Mouse (Mus musculus): ENCODE measurements around the gene Egr2. TPM values are rescaled to one million over a fixed set of nuclear protein-coding genes. Genes with fewer than 3 reads are reported as not detected.

Egr2 gene
- 12.8 and 13.1 TPM in 2 replicates for polyA plus RNA-seq (2012; rRNA removed)

- Histone ChIP-seq H3K4me1 (ENCODE audit: control insufficient read depth, insufficient read depth, low read length) (peaks cover 14% of the 10 kb centered on the region; the same call in 1 of the 2 replicates), H3K4me3 (replicated peaks; ENCODE audit: extremely low read depth, low read depth, low read length) (peak within 1 kb of the TSS; percentile 50)
- peak; percentile 20 for DNase-seq
- TF ChIP-seq POLR2A (IDR thresholded peaks at IDR 0.05; ENCODE audit: borderline replicate concordance, extremely low read depth, low read depth, low read length) (no peak), CTCF (IDR thresholded peaks at IDR 0.05; ENCODE audit: insufficient read depth, low read length) (no peak)
- under 1% methylated on average over 37 of the region's 37 CpGs for WGBS
These were observed at the start of gene Egr2 for GRCm38 (mm10) chr10:67535256-67535655. TSS of gene Egr2 (plus strand) at chr10:67535475.

DNA sequence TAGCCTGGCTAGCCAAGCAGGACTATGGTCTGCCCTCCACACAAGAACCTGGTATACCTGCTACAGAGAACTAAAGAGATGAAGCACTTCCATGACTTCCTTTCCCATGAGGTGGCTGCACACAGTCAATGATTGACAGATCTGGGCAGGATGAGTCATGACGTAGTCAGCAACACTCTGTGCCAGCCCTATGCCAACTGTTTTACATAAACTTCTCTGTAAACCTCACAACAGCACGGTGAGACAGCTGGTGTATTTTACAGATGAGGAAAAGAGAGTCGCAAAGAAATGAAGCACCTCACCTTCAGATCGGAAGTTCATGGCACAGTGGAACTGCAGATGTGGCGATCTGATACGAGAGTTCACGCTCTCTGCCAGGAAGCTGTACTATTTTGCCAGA lies 47.8 kb upstream of the Egr2 start:
- TF ChIP-seq CTCF (IDR thresholded peaks at IDR 0.05; ENCODE audit: insufficient read depth, low read length): no peak
- TF ChIP-seq POLR2A (IDR thresholded peaks at IDR 0.05; ENCODE audit: borderline replicate concordance, extremely low read depth, low read depth, low read length): no peak
- no peak for DNase-seq
- no peaks in the 10 kb centered on the region for H3K4me1 ChIP-seq (ENCODE audit: control insufficient read depth, insufficient read depth, low read length)
- 77% methylated on average over 7 of the region's 7 CpGs for whole genome bisulfite sequencing
- no peak overlapping the region for H3K4me3 ChIP-seq (replicated peaks; ENCODE audit: extremely low read depth, low read depth, low read length)

DNA sequence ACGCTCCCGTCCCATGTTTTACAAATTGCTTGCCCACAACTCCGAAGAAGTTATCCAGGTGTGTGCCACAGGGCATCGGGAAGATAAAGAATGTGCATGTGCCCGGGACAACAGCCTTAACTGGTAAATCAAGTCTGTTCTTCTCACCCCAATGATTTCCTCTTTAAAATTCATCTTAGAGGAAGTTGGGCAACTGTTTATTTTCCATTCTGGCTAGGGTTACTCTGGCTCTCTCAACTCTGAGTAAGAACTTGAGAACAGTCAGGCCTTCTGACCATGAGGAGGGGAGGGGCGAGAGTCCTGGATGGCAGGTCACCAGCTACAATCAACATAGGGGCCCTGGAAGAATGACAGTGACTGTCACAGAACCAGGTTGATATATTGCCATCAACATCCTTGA lies 45.4 kb upstream of the Egr2 start:
- DNase-seq: no peak
- Histone ChIP-seq H3K4me1 (ENCODE audit: control insufficient read depth, insufficient read depth, low read length) (no peaks in the 10 kb centered on the region), H3K4me3 (replicated peaks; ENCODE audit: extremely low read depth, low read depth, low read length) (no peak overlapping the region)
- TF ChIP-seq CTCF (IDR thresholded peaks at IDR 0.05; ENCODE audit: insufficient read depth, low read length) (no peak), POLR2A (IDR thresholded peaks at IDR 0.05; ENCODE audit: borderline replicate concordance, extremely low read depth, low read depth, low read length) (no peak)
- WGBS: 53% methylated on average over 6 of the region's 6 CpGs

DNA sequence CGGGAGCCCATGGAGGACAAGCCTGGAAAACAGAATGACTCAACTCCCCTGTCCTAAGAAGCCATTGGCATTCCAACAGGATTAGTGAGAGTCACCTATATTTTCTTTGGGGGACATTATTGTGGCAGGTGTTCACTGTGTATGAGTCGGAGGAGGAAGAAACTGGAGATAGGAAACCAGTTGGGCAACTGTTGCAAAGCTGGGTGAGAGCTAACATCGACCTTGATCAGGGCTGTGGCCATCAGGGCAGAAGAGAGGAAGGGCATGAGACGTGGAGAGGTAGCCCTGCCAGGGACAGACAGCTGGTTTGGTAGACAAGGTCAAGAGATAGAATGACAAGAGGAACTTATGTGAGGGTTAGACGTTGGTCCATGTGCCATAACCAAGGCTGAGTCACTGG lies 44.6 kb upstream of the Egr2 start:
- DNase-seq: no peak
- no peaks in the 10 kb centered on the region for H3K4me1 ChIP-seq (ENCODE audit: control insufficient read depth, insufficient read depth, low read length)
- WGBS: 67% methylated on average over 5 of the region's 5 CpGs
- TF ChIP-seq POLR2A (IDR thresholded peaks at IDR 0.05; ENCODE audit: borderline replicate concordance, extremely low read depth, low read depth, low read length) (no peak), CTCF (IDR thresholded peaks at IDR 0.05; ENCODE audit: insufficient read depth, low read length) (no peak)
- H3K4me3 ChIP-seq (replicated peaks; ENCODE audit: extremely low read depth, low read depth, low read length): no peak overlapping the region

- no peaks in the 10 kb centered on the region for H3K4me1 ChIP-seq (ENCODE audit: control insufficient read depth, insufficient read depth, low read length)
- no peak for DNase-seq
- TF ChIP-seq CTCF (IDR thresholded peaks at IDR 0.05; ENCODE audit: insufficient read depth, low read length) (no peak), POLR2A (IDR thresholded peaks at IDR 0.05; ENCODE audit: borderline replicate concordance, extremely low read depth, low read depth, low read length) (no peak)
- H3K4me3 ChIP-seq (replicated peaks; ENCODE audit: extremely low read depth, low read depth, low read length): no peak overlapping the region
- WGBS: 74% methylated on average over 11 of the region's 11 CpGs
These were observed 43.1 kb upstream of the Egr2 start for GRCm38 (mm10) chr10:67492161-67492571.

GRCm38 (mm10) chr10:67493556-67493955 lies 41.7 kb upstream of the Egr2 start:
- TF ChIP-seq POLR2A (IDR thresholded peaks at IDR 0.05; ENCODE audit: borderline replicate concordance, extremely low read depth, low read depth, low read length): no peak
- TF ChIP-seq CTCF (IDR thresholded peaks at IDR 0.05; ENCODE audit: insufficient read depth, low read length): no peak
- no peaks in the 10 kb centered on the region for H3K4me1 ChIP-seq (ENCODE audit: control insufficient read depth, insufficient read depth, low read length)
- 63% methylated on average over 8 of the region's 8 CpGs for WGBS
- no peak for DNase-seq
- no peak overlapping the region for H3K4me3 ChIP-seq (replicated peaks; ENCODE audit: extremely low read depth, low read depth, low read length)

GRCm38 (mm10) chr10:67497144-67497892 lies 38.0 kb upstream of the Egr2 start:
- WGBS: 78% methylated on average over 15 of the region's 15 CpGs
- Histone ChIP-seq H3K4me3 (replicated peaks; ENCODE audit: extremely low read depth, low read depth, low read length) (no peak overlapping the region), H3K4me1 (ENCODE audit: control insufficient read depth, insufficient read depth, low read length) (no peaks in the 10 kb centered on the region)
- no peak for DNase-seq
- TF ChIP-seq POLR2A (IDR thresholded peaks at IDR 0.05; ENCODE audit: borderline replicate concordance, extremely low read depth, low read depth, low read length) (no peak), CTCF (IDR thresholded peaks at IDR 0.05; ENCODE audit: insufficient read depth, low read length) (no peak)

DNA sequence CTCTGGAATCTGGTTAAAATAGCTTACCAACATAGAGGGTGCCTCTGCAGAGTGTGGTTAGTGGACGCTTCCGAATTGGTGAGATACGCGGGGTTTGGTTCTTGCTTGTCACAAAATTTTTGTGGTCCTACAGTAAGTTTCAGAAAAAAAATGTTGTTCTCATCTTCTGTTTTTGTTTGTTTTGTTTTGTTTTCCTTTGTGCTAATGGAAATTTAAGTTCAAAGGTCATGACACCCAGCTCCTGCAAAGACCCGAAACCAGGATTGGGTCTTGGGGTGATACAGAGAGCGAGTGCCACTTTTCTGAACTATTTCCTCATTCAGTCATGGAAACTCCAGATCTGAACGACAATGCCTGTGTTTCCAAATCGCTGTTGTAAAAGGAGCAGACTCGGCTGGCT lies 37.3 kb upstream of the Egr2 start:
- Histone ChIP-seq H3K4me3 (replicated peaks; ENCODE audit: extremely low read depth, low read depth, low read length) (no peak overlapping the region), H3K4me1 (ENCODE audit: control insufficient read depth, insufficient read depth, low read length) (no peaks in the 10 kb centered on the region)
- WGBS: 85% methylated on average over 9 of the region's 9 CpGs
- DNase-seq: no peak
- no peak for TF ChIP-seq POLR2A (IDR thresholded peaks at IDR 0.05; ENCODE audit: borderline replicate concordance, extremely low read depth, low read depth, low read length)
- TF ChIP-seq CTCF (IDR thresholded peaks at IDR 0.05; ENCODE audit: insufficient read depth, low read length): no peak

DNA sequence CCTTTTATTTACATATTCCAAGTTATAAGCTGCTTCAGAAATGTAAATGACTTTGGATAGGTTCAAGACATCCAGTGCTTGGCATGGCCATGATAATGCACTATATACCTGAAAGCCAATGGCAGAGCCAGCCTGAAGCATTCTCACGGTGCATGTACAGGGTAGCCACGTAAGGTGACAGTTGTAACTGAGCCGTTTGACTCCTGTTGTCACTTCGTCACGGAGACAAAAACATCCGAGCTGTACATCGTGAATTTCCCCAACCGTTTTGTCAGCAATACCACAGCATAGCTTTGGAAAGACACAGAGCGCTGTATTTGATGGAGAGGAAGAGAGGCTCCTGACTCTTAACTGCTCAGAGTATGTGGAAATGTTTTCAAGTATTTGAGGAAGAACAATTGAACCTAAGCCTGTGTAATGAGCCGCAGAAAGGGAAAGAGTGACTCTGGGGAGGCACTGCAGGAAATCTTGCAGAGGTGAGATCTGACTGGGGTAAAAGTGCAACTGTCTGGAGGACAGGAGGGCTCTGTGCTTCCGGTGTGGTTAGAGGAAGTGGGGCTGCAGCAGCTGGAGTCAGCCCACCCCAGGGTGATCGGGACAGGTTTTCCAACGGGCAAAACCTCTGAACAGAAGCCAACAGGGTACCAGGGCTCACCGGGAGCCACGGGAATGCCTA lies 31.8 kb upstream of the Egr2 start:
- TF ChIP-seq POLR2A (IDR thresholded peaks at IDR 0.05; ENCODE audit: borderline replicate concordance, extremely low read depth, low read depth, low read length) (no peak), CTCF (IDR thresholded peaks at IDR 0.05; ENCODE audit: insufficient read depth, low read length) (no peak)
- no peaks in the 10 kb centered on the region for H3K4me1 ChIP-seq (ENCODE audit: control insufficient read depth, insufficient read depth, low read length)
- DNase-seq: no peak
- 27% methylated on average over 15 of the region's 15 CpGs for WGBS
- H3K4me3 ChIP-seq (replicated peaks; ENCODE audit: extremely low read depth, low read depth, low read length): no peak overlapping the region

- TF ChIP-seq POLR2A (IDR thresholded peaks at IDR 0.05; ENCODE audit: borderline replicate concordance, extremely low read depth, low read depth, low read length): no peak
- TF ChIP-seq CTCF (IDR thresholded peaks at IDR 0.05; ENCODE audit: insufficient read depth, low read length): no peak
- H3K4me1 ChIP-seq (ENCODE audit: control insufficient read depth, insufficient read depth, low read length): no peaks in the 10 kb centered on the region
- 36% methylated on average over 5 of the region's 5 CpGs for WGBS
- DNase-seq: no peak
- no peak overlapping the region for H3K4me3 ChIP-seq (replicated peaks; ENCODE audit: extremely low read depth, low read depth, low read length)
These were observed 31.2 kb upstream of the Egr2 start for GRCm38 (mm10) chr10:67504046-67504445.

Data from lung, adult 2 months (tissue).